In genomic region chr10:95501033-95501432, GRCm38 (mm10) we compare ENCODE assay signal across 8 mouse cellular contexts. TPM values are rescaled to one million over a fixed set of nuclear protein-coding genes. Genes with fewer than 3 reads are reported as not detected.
DNase-seq lines count a peak whose midpoint lies in the region; ATAC-seq and TF ChIP-seq lines count a peak whose summit lies in the region.

No protein-coding gene starts in this region.

- intact Hi-C loops in heart, postnatal 10 days (cut with DNase I), result loop anchor here (5.0 kb wide), 1 partner anchor 41 kb away; no protein-coding TSS in a partner anchor
- intact Hi-C loops in left cerebral cortex, postnatal 36 days (cut with DNase I), result no loop called here

- peak overlapping the region; percentile 73 for H3K4me2 ChIP-seq in heart, embryonic 13.5 days
- peak overlapping the region; percentile 51 for H3K4me2 ChIP-seq in forebrain, embryonic 16.5 days (ENCODE audit: low read length)

- H3K27ac ChIP-seq in heart, embryonic 13.5 days (replicated peaks), result peak overlapping the region; percentile 94
- H3K27ac ChIP-seq in ES-E14 (ENCODE audit: insufficient read depth, low read depth, low read length, poor library complexity, severe bottlenecking), result no peak overlapping the region
- no peak overlapping the region for H3K27ac ChIP-seq in forebrain, embryonic 16.5 days (ENCODE audit: low read length)

- H3K9ac ChIP-seq in heart, embryonic 13.5 days, result peak overlapping the region; percentile 95
- H3K9ac ChIP-seq in ES-E14 (ENCODE audit: insufficient read depth, low read depth, low read length, poor library complexity, severe bottlenecking), result peak overlapping the region; percentile 97; the same call in 1 of the 2 replicates
- peak overlapping the region; percentile 92 for H3K9ac ChIP-seq in forebrain, embryonic 16.5 days (replicated peaks; ENCODE audit: low read depth, low read length)

- no peaks in the 10 kb centered on the region for H3K27me3 ChIP-seq in heart, embryonic 13.5 days (replicated peaks)
- no peaks in the 10 kb centered on the region for H3K27me3 ChIP-seq in forebrain, embryonic 16.5 days (replicated peaks; ENCODE audit: control insufficient read depth, insufficient read depth, low read length)

- 1% methylated on average over 7 of the region's 7 CpGs for WGBS in heart, embryonic 13.5 days
- WGBS in forebrain, embryonic 16.5 days, result under 1% methylated on average over 7 of the region's 7 CpGs

- H3K36me3 ChIP-seq in heart, embryonic 13.5 days, result peaks cover 28% of the 10 kb centered on the region
- H3K36me3 ChIP-seq in ES-E14 (ENCODE audit: control insufficient read depth, insufficient read depth, low read length, poor library complexity, severe bottlenecking), result peaks cover 2% of the 10 kb centered on the region; the same call in 1 of the 2 replicates
- no peaks in the 10 kb centered on the region for H3K36me3 ChIP-seq in forebrain, embryonic 16.5 days (ENCODE audit: control insufficient read depth, insufficient read depth)

- DNase-seq in heart, postnatal 10 days, result no peak
- DNase-seq in ES-E14 (ENCODE audit: low read depth, low spot score), result no peak
- DNase-seq in left cerebral cortex, postnatal 36 days (ENCODE audit: low spot score in 2 of 2), result no peak
- no peak for DNase-seq in layer of hippocampus, postnatal 10 days (ENCODE audit: low spot score in 2 of 2)
- no peak for DNase-seq in layer of hippocampus, adult 9-10 months (ENCODE audit: low spot score)

- peak overlapping the region; percentile 86 for H3K4me3 ChIP-seq in heart, embryonic 13.5 days
- H3K4me3 ChIP-seq in ES-E14 (ENCODE audit: insufficient read depth in 1 of 2, low read depth in 1 of 2, low read length in 2 of 2, poor library complexity in 1 of 2, severe bottlenecking in 1 of 2), result peak overlapping the region; percentile 95 to 98
- H3K4me3 ChIP-seq in forebrain, embryonic 16.5 days (replicated peaks; ENCODE audit: low read length), result peak overlapping the region; percentile 82

- ATAC-seq in heart, embryonic 13.5 days (ENCODE audit: extremely low read depth, insufficient number of reproducible peaks, low FRiP score, low TSS enrichment), result no peak
- no peak for ATAC-seq in forebrain, embryonic 16.5 days
- ATAC-seq in megakaryocyte-erythroid progenitor cell, adult 5-6 weeks (replicated peaks; ENCODE audit: low FRiP score, low TSS enrichment, poor library complexity, severe bottlenecking), result 0 out of 2 replicates have a peak, but pooled peaks have one; percentile 41

- H3K9me3 ChIP-seq in heart, embryonic 13.5 days, result no peaks in the 10 kb centered on the region
- no peaks in the 10 kb centered on the region for H3K9me3 ChIP-seq in ES-E14 (ENCODE audit: control insufficient read depth, insufficient read depth, low read depth, low read length)
- H3K9me3 ChIP-seq in forebrain, embryonic 16.5 days (ENCODE audit: control insufficient read depth, low read length), result no peaks in the 10 kb centered on the region

- in situ Hi-C loops in ES-E14 (cut with MboI; ENCODE audit: low sequenced_read_pairs in 2 of 2, unreplicated experiment in 2 of 2), result no loop called here

- H3K4me1 ChIP-seq in heart, embryonic 13.5 days, result peaks cover 12% of the 10 kb centered on the region
- H3K4me1 ChIP-seq in ES-E14 (ENCODE audit: control insufficient read depth in 2 of 2, insufficient read depth in 2 of 2, low read length in 2 of 2, poor library complexity in 1 of 2), result peaks cover 0 to 5% of the 10 kb centered on the region in 2 experiments; a peak in 2 of 4 replicates
- peaks cover 8% of the 10 kb centered on the region for H3K4me1 ChIP-seq in forebrain, embryonic 16.5 days (replicated peaks; ENCODE audit: control insufficient read depth, insufficient read depth, low read length)

TF ChIP-seq in ES-E14, 5 proteins besides CTCF, POLR2A, EP300 and RAD21:
- TF ChIP-seq ZC3H11A (IDR thresholded peaks at IDR 0.05; ENCODE audit: borderline replicate concordance, low read depth, low read length) (no peak), HCFC1 (IDR thresholded peaks at IDR 0.05; ENCODE audit: borderline replicate concordance, insufficient read depth, low read length) (no peak), CHD2 (IDR thresholded peaks at IDR 0.05; ENCODE audit: low read depth, low read length) (no peak), ZNF384 (IDR thresholded peaks at IDR 0.05; ENCODE audit: low read depth, low read length) (no peak), MAFK (IDR thresholded peaks at IDR 0.05; ENCODE audit: insufficient read depth, low read depth, low read length) (no peak)
TF ChIP-seq in ES-E14: peak in this region for 0.

RNA-seq across cellular contexts. Expression of gene Mrpl42, which starts 0.7 kb away (rescaled TPM):
- 542 and 584 TPM in 2 replicates for polyA plus RNA-seq in heart, embryonic 13.5 days (2015; fragmentation: Nextera tagmentation; extraction: Ambion mirVana)
- 100 to 1,000 TPM; 308 to 331 TPM for total RNA-seq in heart, postnatal 10 days (2021)
- total RNA-seq in ES-E14 (2012; rRNA removed), result 134 and 163 TPM in 2 replicates
- 220 and 229 TPM in 2 replicates for polyA plus RNA-seq in forebrain, embryonic 16.5 days (2015; fragmentation: Nextera tagmentation; extraction: Ambion mirVana)
- total RNA-seq in megakaryocyte-erythroid progenitor cell, adult 5-6 weeks (2014; fragmentation: Nextera tagmentation), result 244 and 249 TPM in 2 replicates
- 235 and 255 TPM in 2 replicates for total RNA-seq in megakaryocyte-erythroid progenitor cell, adult 5-6 weeks (2017)
- total RNA-seq in left cerebral cortex, postnatal 36 days (2021), result 10 to 100 TPM; 68.7 to 80.4 TPM
- 10 to 100 TPM; 76.8 to 84.2 TPM for total RNA-seq in layer of hippocampus, postnatal 10 days (2021)

RNA-seq across cellular contexts. Expression of gene Ube2n, which starts 13.9 kb away (rescaled TPM):
- 248 and 271 TPM in 2 replicates for polyA plus RNA-seq in heart, embryonic 13.5 days (2015; fragmentation: Nextera tagmentation; extraction: Ambion mirVana)
- total RNA-seq in heart, postnatal 10 days (2021), result 100 to 1,000 TPM; 118 to 134 TPM
- 88.6 and 102 TPM in 2 replicates for total RNA-seq in ES-E14 (2012; rRNA removed)
- polyA plus RNA-seq in forebrain, embryonic 16.5 days (2015; fragmentation: Nextera tagmentation; extraction: Ambion mirVana), result 400 TPM in 2 replicates
- total RNA-seq in megakaryocyte-erythroid progenitor cell, adult 5-6 weeks (2014; fragmentation: Nextera tagmentation), result 238 and 277 TPM in 2 replicates
- total RNA-seq in megakaryocyte-erythroid progenitor cell, adult 5-6 weeks (2017), result 172 and 198 TPM in 2 replicates
- 100 to 1,000 TPM; 191 to 196 TPM for total RNA-seq in left cerebral cortex, postnatal 36 days (2021)
- total RNA-seq in layer of hippocampus, postnatal 10 days (2021), result 100 to 1,000 TPM; 188 to 223 TPM
